Mouse (Mus musculus) lung, postnatal 0 days (tissue): ENCODE results near the gene Gast. TPM values are rescaled to one million over a fixed set of nuclear protein-coding genes. Genes with fewer than 3 reads are reported as not detected.
"Not testable (repeated sequence)": the region's sequence is repeated elsewhere in the genome, so short reads cannot be mapped to it uniquely, and the experiment has no call there.

Experiments
- ATAC-seq: fragments of 200-750 bp; cut with Nextera tagmentation; 2 replicates; pipeline ENCODE4 v1.8.0; 2017; ENCODE audit warnings: moderate library complexity
- DNase-seq: peaks from one replicate; pipeline ENCODE4 v3.0.0-alpha.2; 2016; ENCODE audit warnings: low spot score
- H3K27ac ChIP-seq: fragments of 300-500 bp; sonication (generic); 2 replicates; pipeline ENCODE4 v1.5.1; 2014; ENCODE audit warnings: antibody characterized with exemption, mild to moderate bottlenecking, low read length, mixed read lengths
- H3K27me3 ChIP-seq: fragments of 300-500 bp; sonication (generic); replicated peaks from 2 replicates; pipeline ENCODE4 v1.6.1; 2014; ENCODE audit warnings: low read length, mixed read lengths; ENCODE audit not compliant: insufficient read depth
- H3K36me3 ChIP-seq: fragments of 300-500 bp; sonication (generic); 2 replicates; pipeline ENCODE4 v1.6.1; 2014; ENCODE audit warnings: low read length, mixed read lengths; ENCODE audit not compliant: insufficient read depth
- H3K4me1 ChIP-seq: fragments of 300-500 bp; sonication (generic); 2 replicates; pipeline ENCODE4 v1.6.1; 2014; ENCODE audit warnings: antibody characterized with exemption, low read depth, low read length, mixed read lengths; ENCODE audit not compliant: insufficient read depth
- H3K4me2 ChIP-seq: fragments of 300-500 bp; sonication (generic); replicated peaks from 2 replicates; pipeline ENCODE4 v1.6.1; 2014; ENCODE audit warnings: low read depth, mild to moderate bottlenecking, low read length, moderate library complexity, mixed read lengths
- H3K4me3 ChIP-seq: fragments of 300-500 bp; sonication (generic); 2 replicates; pipeline ENCODE4 v1.5.1; 2014; ENCODE audit warnings: low read depth, low read length
- H3K9ac ChIP-seq: fragments of 300-500 bp; sonication (generic); replicated peaks from 2 replicates; pipeline ENCODE4 v1.6.1; 2014; ENCODE audit warnings: low read depth, mild to moderate bottlenecking
- H3K9me3 ChIP-seq: fragments of 300-500 bp; sonication (generic); 2 replicates; pipeline ENCODE4 v1.6.1; 2016; ENCODE audit warnings: low read length, mixed read lengths
- CTCF ChIP-seq: IDR thresholded peaks from 2 replicates; pipeline ENCODE4 v1.5.1; 2016; ENCODE audit warnings: antibody characterized with exemption, mild to moderate bottlenecking
- EP300 ChIP-seq: IDR thresholded peaks from 2 replicates; pipeline ENCODE4 v1.6.1; 2016; ENCODE audit warnings: antibody characterized with exemption, mild to moderate bottlenecking, control low read depth
- WGBS: fragments of 180-500 bp; shearing (Covaris S2); extraction: QIAGEN DNeasy Blood & Tissue Kit; methylation state at CpG from one replicate; pipeline ENCODE4 v1.1.7; 2014; 5-methylcytosine and 5-hydroxymethylcytosine counted together
- polyA plus RNA-seq: library from polyadenylated mRNA; unstranded; fragments of >200 nt; fragmentation: Nextera tagmentation; extraction: Ambion mirVana; gene quantifications from 2 replicates; pipeline ENCODE4 v1.2.1, GENCODE M21; 2015

Gast gene
- polyA plus RNA-seq, 1 experiment from 2014 or later = not detected

- TF ChIP-seq CTCF (no peak), EP300 (no peak)
- Histone ChIP-seq H3K36me3 (peaks cover 13% of the 10 kb centered on the region; the same call in 1 of the 2 replicates), H3K4me1 (no peaks in the 10 kb centered on the region; the same call in 1 of the 2 replicates), H3K4me3 (peak within 1 kb of the TSS; percentile 85), H3K27ac (peak within 1 kb of the TSS; percentile 99), H3K9ac (peak within 1 kb of the TSS; percentile 99), H3K4me2 (peak within 1 kb of the TSS; percentile 71), H3K9me3 (no peaks in the 10 kb centered on the region), H3K27me3 (no peaks in the 10 kb centered on the region)
- WGBS = 1% methylated on average over 44 of the region's 58 CpGs
- ATAC-seq (peak; percentile 92), DNase-seq (peak; percentile 99)
Observed at GRCm38 (mm10) chr11:100319492-100320171, 14.6 kb upstream of the Gast start, which contains the start of gene Eif1. TSS of gene Eif1 (plus strand) at chr11:100319885.

- TF ChIP-seq CTCF = peak; percentile 46
- TF ChIP-seq EP300 = peak; percentile 65; the same call in 1 of the 2 replicates
- no peaks in the 10 kb centered on the region for H3K9me3 ChIP-seq
- peak overlapping the region; percentile 99 for H3K27ac ChIP-seq
- H3K4me2 ChIP-seq = peak overlapping the region; percentile 71
- H3K4me3 ChIP-seq = peak overlapping the region; percentile 85
- DNase-seq = peak; percentile 99
- WGBS = 0% methylated on average over 35 of the region's 40 CpGs
- peak overlapping the region; percentile 99 for H3K9ac ChIP-seq
- peak; percentile 91 for ATAC-seq
- no peaks in the 10 kb centered on the region for H3K27me3 ChIP-seq
- no peaks in the 10 kb centered on the region; the same call in 1 of the 2 replicates for H3K4me1 ChIP-seq
- peaks cover 13% of the 10 kb centered on the region; the same call in 1 of the 2 replicates for H3K36me3 ChIP-seq
Observed at GRCm38 (mm10) chr11:100320172-100320630, 14.0 kb upstream of the Gast start.

- H3K9ac ChIP-seq = peak overlapping the region; percentile 99
- peak overlapping the region; percentile 99 for H3K27ac ChIP-seq
- WGBS = 11% methylated on average over 11 of the region's 11 CpGs
- peak overlapping the region; percentile 71 for H3K4me2 ChIP-seq
- H3K4me1 ChIP-seq, ATAC-seq, H3K27me3 ChIP-seq, H3K9me3 ChIP-seq, DNase-seq: not testable (repeated sequence)
- H3K4me3 ChIP-seq = peak overlapping the region; percentile 85
- peaks cover 13% of the 10 kb centered on the region; the same call in 1 of the 2 replicates for H3K36me3 ChIP-seq
Observed at GRCm38 (mm10) chr11:100320701-100321410, 13.4 kb upstream of the Gast start.

- not testable (repeated sequence) for H3K4me1 ChIP-seq, DNase-seq, H3K9ac ChIP-seq, H3K4me3 ChIP-seq, H3K4me2 ChIP-seq, ATAC-seq, H3K9me3 ChIP-seq, H3K27ac ChIP-seq, H3K27me3 ChIP-seq
- WGBS = 57% methylated on average over 7 of the region's 7 CpGs
- H3K36me3 ChIP-seq = peaks cover 13% of the 10 kb centered on the region; the same call in 1 of the 2 replicates
Observed at GRCm38 (mm10) chr11:100321479-100322305, 12.5 kb upstream of the Gast start.

- peak overlapping the region; percentile 14; the same call in 1 of the 2 replicates for H3K27ac ChIP-seq
- no peak for TF ChIP-seq CTCF
- TF ChIP-seq EP300 = no peak
- no peaks in the 10 kb centered on the region for H3K9me3 ChIP-seq
- DNase-seq (no peak), ATAC-seq (no peak)
- no peak overlapping the region for H3K4me2 ChIP-seq
- H3K9ac ChIP-seq = no peak overlapping the region
- WGBS = 53% methylated on average over 3 of the region's 3 CpGs
- no peak overlapping the region for H3K4me3 ChIP-seq
- H3K36me3 ChIP-seq = peaks cover 13% of the 10 kb centered on the region; the same call in 1 of the 2 replicates
- no peaks in the 10 kb centered on the region; the same call in 1 of the 2 replicates for H3K4me1 ChIP-seq
- H3K27me3 ChIP-seq = no peaks in the 10 kb centered on the region
Observed at GRCm38 (mm10) chr11:100322591-100323258, 11.5 kb upstream of the Gast start.
